Mouse (Mus musculus) megakaryocyte, embryonic 14.5 days (primary cell): ENCODE measurements around the gene Amd1.

Experiments used
- FLI1 ChIP-seq: IDR thresholded peaks from 2 replicates; pipeline ENCODE4 v1.6.1; 2012; ENCODE audit warnings: low read length, inconsistent platforms, mixed read lengths
- GATA1 ChIP-seq: IDR thresholded peaks from 3 replicates; pipeline ENCODE4 v1.6.1; 2012; ENCODE audit warnings: mixed read lengths, low read length, inconsistent platforms, borderline replicate concordance

DNA sequence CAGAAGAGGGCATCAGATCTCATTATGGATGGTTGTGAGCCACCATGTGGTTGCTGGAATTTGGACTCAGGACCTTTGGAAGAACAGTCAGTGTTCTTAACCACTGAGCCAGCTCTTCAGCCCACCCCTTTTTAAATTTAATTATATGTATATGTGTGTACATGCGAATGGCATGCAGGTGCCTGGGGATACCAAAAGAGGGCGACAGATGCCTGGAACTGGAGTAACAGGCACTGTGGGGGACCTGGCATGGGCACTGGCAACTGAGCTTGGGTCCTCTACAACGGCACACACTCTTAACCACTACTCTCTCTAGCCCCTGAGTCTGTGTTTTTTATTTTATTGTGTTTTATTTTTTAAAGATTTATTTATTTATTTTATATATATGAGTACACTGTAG, 37.1 kb downstream of the Amd1 start:
- TF ChIP-seq GATA1 (no peak), FLI1 (no peak)
